Mouse (Mus musculus) midbrain, embryonic 10.5 days (tissue): Measurements from ENCODE around the gene Slc22a23. TPM values are rescaled to one million over a fixed set of nuclear protein-coding genes. Genes with fewer than 3 reads are reported as not detected.

ENCODE experiments used
- DNase-seq: peaks from one replicate; pipeline ENCODE4 v3.0.0-alpha.2; 2017; ENCODE audit warnings: low spot score
- H3K27ac ChIP-seq: fragments of 300-500 bp; sonication (generic); replicated peaks from 2 replicates; pipeline ENCODE4 v1.5.1; 2016; ENCODE audit warnings: mild to moderate bottlenecking
- H3K27me3 ChIP-seq: fragments of 300-500 bp; sonication (generic); 2 replicates; pipeline ENCODE4 v1.6.1; 2016; ENCODE audit warnings: low read depth, mild to moderate bottlenecking; ENCODE audit not compliant: poor library complexity, severe bottlenecking
- H3K36me3 ChIP-seq: fragments of 300-500 bp; sonication (generic); 2 replicates; pipeline ENCODE4 v1.6.1; 2016; ENCODE audit warnings: mild to moderate bottlenecking, moderate library complexity
- H3K4me1 ChIP-seq: fragments of 300-500 bp; sonication (generic); 2 replicates; pipeline ENCODE4 v1.6.1; 2016
- H3K4me3 ChIP-seq: fragments of 300-500 bp; sonication (generic); 2 replicates; pipeline ENCODE4 v1.5.1; 2016; ENCODE audit warnings: mild to moderate bottlenecking, moderate library complexity
- H3K9me3 ChIP-seq: fragments of 300-500 bp; sonication (generic); replicated peaks from 2 replicates; pipeline ENCODE4 v1.6.1; 2016; ENCODE audit warnings: mild to moderate bottlenecking
- WGBS: fragments of 180-500 bp; shearing (Covaris S2); methylation state at CpG from one replicate; pipeline ENCODE4 v1.1.7; 2016; 5-methylcytosine and 5-hydroxymethylcytosine counted together
- polyA plus RNA-seq: library from polyadenylated mRNA; unstranded; fragments of >200 nt; fragmentation: Nextera tagmentation; extraction: Ambion mirVana; gene quantifications from 2 replicates; pipeline ENCODE4 v1.2.1, GENCODE M21; 2016

Slc22a23 gene
- polyA plus RNA-seq, 1 experiment from 2014 or later: 7.9 TPM

- Histone ChIP-seq H3K36me3 (peaks cover 44% of the 10 kb centered on the region), H3K4me3 (no peak overlapping the region), H3K27ac (peak overlapping the region; percentile 59; the same call in 1 of the 2 replicates), H3K9me3 (0 out of 2 replicates have a peak, but pooled peaks cover 3% of the 10 kb centered on the region), H3K4me1 (peaks cover 30% of the 10 kb centered on the region), H3K27me3 (no peaks in the 10 kb centered on the region)
- WGBS: 89% methylated on average over 2 of the region's 2 CpGs
- DNase-seq: no peak
Measured at GRCm38 (mm10) chr13:34271665-34272064, 73.3 kb downstream of the Slc22a23 start.

- 87% methylated on average over 5 of the region's 5 CpGs for WGBS
- no peak for DNase-seq
- Histone ChIP-seq H3K36me3 (peaks cover 44% of the 10 kb centered on the region), H3K27me3 (no peaks in the 10 kb centered on the region), H3K27ac (peak overlapping the region; percentile 59; the same call in 1 of the 2 replicates), H3K9me3 (0 out of 2 replicates have a peak, but pooled peaks cover 3% of the 10 kb centered on the region), H3K4me3 (no peak overlapping the region), H3K4me1 (peaks cover 35% of the 10 kb centered on the region)
Measured at GRCm38 (mm10) chr13:34270886-34271602, 73.9 kb downstream of the Slc22a23 start.

- DNase-seq: no peak
- no peak overlapping the region for H3K4me3 ChIP-seq
- peaks cover 34% of the 10 kb centered on the region for H3K36me3 ChIP-seq
- WGBS: 93% methylated on average over 2 of the region's 2 CpGs
- H3K27ac ChIP-seq: no peak overlapping the region
- peaks cover 46% of the 10 kb centered on the region for H3K4me1 ChIP-seq
- H3K9me3 ChIP-seq: 0 out of 2 replicates have a peak, but pooled peaks cover 3% of the 10 kb centered on the region
- H3K27me3 ChIP-seq: no peaks in the 10 kb centered on the region
Measured at GRCm38 (mm10) chr13:34269376-34269991, 75.5 kb downstream of the Slc22a23 start.

GRCm38 (mm10) chr13:34266942-34267660, 77.9 kb downstream of the Slc22a23 start:
- H3K27ac ChIP-seq: 0 out of 2 replicates have a peak overlapping the region, but pooled peaks have one; percentile 38
- no peaks in the 10 kb centered on the region for H3K27me3 ChIP-seq
- DNase-seq: no peak
- no peak overlapping the region for H3K4me3 ChIP-seq
- WGBS: 89% methylated on average over 8 of the region's 8 CpGs
- no peaks in the 10 kb centered on the region for H3K9me3 ChIP-seq
- H3K4me1 ChIP-seq: peaks cover 36% of the 10 kb centered on the region
- peaks cover 26% of the 10 kb centered on the region; the same call in 1 of the 2 replicates for H3K36me3 ChIP-seq

GRCm38 (mm10) chr13:34266067-34266466, 78.9 kb downstream of the Slc22a23 start:
- WGBS: 94% methylated on average over 8 of the region's 8 CpGs
- Histone ChIP-seq H3K27me3 (no peaks in the 10 kb centered on the region), H3K9me3 (no peaks in the 10 kb centered on the region), H3K27ac (peak overlapping the region; percentile 33; the same call in 1 of the 2 replicates), H3K4me1 (peaks cover 26% of the 10 kb centered on the region; the same call in 1 of the 2 replicates), H3K36me3 (peaks cover 23% of the 10 kb centered on the region; the same call in 1 of the 2 replicates), H3K4me3 (no peak overlapping the region)
- no peak for DNase-seq

- no peak overlapping the region for H3K4me3 ChIP-seq
- no peak for DNase-seq
- H3K4me1 ChIP-seq: peaks cover 24% of the 10 kb centered on the region; the same call in 1 of the 2 replicates
- whole genome bisulfite sequencing: 84% methylated on average over 5 of the region's 5 CpGs
- peaks cover 21% of the 10 kb centered on the region; the same call in 1 of the 2 replicates for H3K36me3 ChIP-seq
- no peak overlapping the region for H3K27ac ChIP-seq
- no peaks in the 10 kb centered on the region for H3K9me3 ChIP-seq
- H3K27me3 ChIP-seq: no peaks in the 10 kb centered on the region
Measured at GRCm38 (mm10) chr13:34265576-34265975, 79.4 kb downstream of the Slc22a23 start.

GRCm38 (mm10) chr13:34265022-34265565, 79.9 kb downstream of the Slc22a23 start:
- 78% methylated on average over 3 of the region's 3 CpGs for WGBS
- no peak for DNase-seq

GRCm38 (mm10) chr13:34264508-34264907, 80.5 kb downstream of the Slc22a23 start:
- 94% methylated on average over 2 of the region's 2 CpGs for WGBS
- H3K9me3 ChIP-seq: no peaks in the 10 kb centered on the region
- no peak overlapping the region for H3K27ac ChIP-seq
- H3K36me3 ChIP-seq: peaks cover 21% of the 10 kb centered on the region; the same call in 1 of the 2 replicates
- H3K4me1 ChIP-seq: peaks cover 24% of the 10 kb centered on the region; the same call in 1 of the 2 replicates
- no peak for DNase-seq
- H3K4me3 ChIP-seq: no peak overlapping the region
- no peaks in the 10 kb centered on the region for H3K27me3 ChIP-seq

More at GRCm38 (mm10) chr13:34265022-34265565, 79.9 kb downstream of the Slc22a23 start:
- Histone ChIP-seq H3K27me3 (no peaks in the 10 kb centered on the region), H3K9me3 (no peaks in the 10 kb centered on the region), H3K27ac (no peak overlapping the region), H3K4me1 (peaks cover 24% of the 10 kb centered on the region; the same call in 1 of the 2 replicates), H3K36me3 (peaks cover 21% of the 10 kb centered on the region; the same call in 1 of the 2 replicates), H3K4me3 (no peak overlapping the region)

- Histone ChIP-seq H3K27ac (no peak overlapping the region), H3K27me3 (no peaks in the 10 kb centered on the region), H3K4me3 (no peak overlapping the region), H3K9me3 (no peaks in the 10 kb centered on the region), H3K4me1 (peaks cover 26% of the 10 kb centered on the region), H3K36me3 (peaks cover 14% of the 10 kb centered on the region)
- WGBS: 95% methylated on average over 3 of the region's 3 CpGs
- DNase-seq: no peak
Measured at GRCm38 (mm10) chr13:34258765-34259164, 86.2 kb downstream of the Slc22a23 start.

GRCm38 (mm10) chr13:34257177-34257576, 87.8 kb downstream of the Slc22a23 start:
- Histone ChIP-seq H3K27me3 (peaks cover 14% of the 10 kb centered on the region), H3K27ac (no peak overlapping the region), H3K4me1 (peaks cover 27% of the 10 kb centered on the region), H3K4me3 (no peak overlapping the region), H3K36me3 (peaks cover 25% of the 10 kb centered on the region), H3K9me3 (no peaks in the 10 kb centered on the region)
- WGBS: 96% methylated on average over 7 of the region's 7 CpGs
- no peak for DNase-seq

- Histone ChIP-seq H3K4me3 (no peak overlapping the region), H3K9me3 (no peaks in the 10 kb centered on the region), H3K36me3 (peaks cover 28% of the 10 kb centered on the region), H3K4me1 (peaks cover 27% of the 10 kb centered on the region), H3K27ac (no peak overlapping the region), H3K27me3 (peaks cover 19% of the 10 kb centered on the region)
- no peak for DNase-seq
- 97% methylated on average over 2 of the region's 2 CpGs for WGBS
Measured at GRCm38 (mm10) chr13:34256676-34257075, 88.3 kb downstream of the Slc22a23 start.

- Histone ChIP-seq H3K36me3 (peaks cover 28% of the 10 kb centered on the region), H3K27me3 (peaks cover 33% of the 10 kb centered on the region), H3K27ac (no peak overlapping the region), H3K9me3 (no peaks in the 10 kb centered on the region), H3K4me1 (peaks cover 31% of the 10 kb centered on the region), H3K4me3 (no peak overlapping the region)
- DNase-seq: no peak
- 79% methylated on average over 3 of the region's 3 CpGs for WGBS
Measured at GRCm38 (mm10) chr13:34255297-34255696, 89.7 kb downstream of the Slc22a23 start.
